ENCODE assay signal across 8 mouse cellular contexts in genomic region chr19:11349698-11350481, GRCm38 (mm10). TPM values are rescaled to one million over a fixed set of nuclear protein-coding genes. Genes with fewer than 3 reads are reported as not detected.
DNase-seq lines count a peak whose midpoint lies in the region; ATAC-seq and TF ChIP-seq lines count a peak whose summit lies in the region.

No protein-coding gene starts in this region.

- WGBS in hindbrain, embryonic 11.5 days, result 63% methylated on average over 7 of the region's 7 CpGs
- WGBS in hindbrain, embryonic 14.5 days, result 63% methylated on average over 7 of the region's 7 CpGs
- 57% methylated on average over 7 of the region's 7 CpGs for WGBS in embryonic facial prominence, embryonic 11.5 days

- no peak for TF ChIP-seq EP300 in ES-Bruce4 (IDR thresholded peaks at IDR 0.05; ENCODE audit: insufficient read depth, low read depth, low read length)

- H3K27ac ChIP-seq in hindbrain, embryonic 11.5 days (ENCODE audit: low read depth, low read length), result no peak overlapping the region
- H3K27ac ChIP-seq in hindbrain, embryonic 14.5 days, result no peak overlapping the region
- no peak overlapping the region for H3K27ac ChIP-seq in ES-Bruce4 (ENCODE audit: insufficient read depth, low read length)
- no peak overlapping the region for H3K27ac ChIP-seq in embryonic facial prominence, embryonic 11.5 days (replicated peaks; ENCODE audit: low read depth, low read length)

- no peak overlapping the region for H3K9ac ChIP-seq in hindbrain, embryonic 11.5 days (ENCODE audit: low read depth, low read length)
- H3K9ac ChIP-seq in hindbrain, embryonic 14.5 days, result no peak overlapping the region
- no peak overlapping the region for H3K9ac ChIP-seq in ES-Bruce4 (ENCODE audit: low read depth, poor library complexity, severe bottlenecking)
- no peak overlapping the region for H3K9ac ChIP-seq in embryonic facial prominence, embryonic 11.5 days (replicated peaks; ENCODE audit: low read length)

- peak; percentile 1 for DNase-seq in hindbrain, embryonic 11.5 days (ENCODE audit: low spot score)
- no peak for DNase-seq in hindbrain, embryonic 14.5 days (ENCODE audit: low spot score)
- peak; percentile 12 for DNase-seq in embryonic facial prominence, embryonic 11.5 days (ENCODE audit: low spot score)
- peak; percentile 55 to 57 for DNase-seq in kidney, postnatal 36 days
- DNase-seq in telencephalon, adult 2 months (ENCODE audit: low read depth, low spot score), result peak; percentile 8
- DNase-seq in spleen, adult 18-20 months, result no peak
- no peak for DNase-seq in spleen, postnatal 14 days (ENCODE audit: low spot score in 2 of 2)

- no peaks in the 10 kb centered on the region for H3K9me3 ChIP-seq in hindbrain, embryonic 11.5 days (ENCODE audit: control insufficient read depth, low read length)
- H3K9me3 ChIP-seq in hindbrain, embryonic 14.5 days (ENCODE audit: control insufficient read depth, low read length), result no peaks in the 10 kb centered on the region
- H3K9me3 ChIP-seq in ES-Bruce4 (replicated peaks; ENCODE audit: control insufficient read depth, insufficient read depth, low read length, poor library complexity, severe bottlenecking), result peaks cover 3% of the 10 kb centered on the region; the same call in 1 of the 2 replicates
- H3K9me3 ChIP-seq in embryonic facial prominence, embryonic 11.5 days (replicated peaks; ENCODE audit: control insufficient read depth, low read length), result no peaks in the 10 kb centered on the region

- H3K4me3 ChIP-seq in hindbrain, embryonic 11.5 days (ENCODE audit: low read depth, low read length), result no peak overlapping the region
- no peak overlapping the region for H3K4me3 ChIP-seq in hindbrain, embryonic 14.5 days (replicated peaks; ENCODE audit: low read length)
- no peak overlapping the region for H3K4me3 ChIP-seq in ES-Bruce4 (ENCODE audit: low read depth, low read length)
- H3K4me3 ChIP-seq in embryonic facial prominence, embryonic 11.5 days (ENCODE audit: low read depth, low read length), result no peak overlapping the region

- TF ChIP-seq POLR2A in ES-Bruce4 (IDR thresholded peaks at IDR 0.05; ENCODE audit: insufficient read depth, low read length), result no peak

- no peaks in the 10 kb centered on the region for H3K36me3 ChIP-seq in hindbrain, embryonic 11.5 days (ENCODE audit: control insufficient read depth, insufficient read depth, low read length)
- no peaks in the 10 kb centered on the region for H3K36me3 ChIP-seq in hindbrain, embryonic 14.5 days (replicated peaks; ENCODE audit: control insufficient read depth, insufficient read depth)
- H3K36me3 ChIP-seq in ES-Bruce4 (ENCODE audit: control insufficient read depth, insufficient read depth, low read length, poor library complexity, severe bottlenecking), result no peaks in the 10 kb centered on the region
- no peaks in the 10 kb centered on the region for H3K36me3 ChIP-seq in embryonic facial prominence, embryonic 11.5 days (replicated peaks; ENCODE audit: control insufficient read depth, insufficient read depth, low read depth, low read length)

- H3K27me3 ChIP-seq in hindbrain, embryonic 11.5 days (ENCODE audit: control insufficient read depth, insufficient read depth, low read length), result no peaks in the 10 kb centered on the region
- no peaks in the 10 kb centered on the region for H3K27me3 ChIP-seq in hindbrain, embryonic 14.5 days (ENCODE audit: control insufficient read depth, insufficient read depth, low read length)
- H3K27me3 ChIP-seq in ES-Bruce4 (ENCODE audit: control insufficient read depth, insufficient read depth, low read length, poor library complexity, severe bottlenecking), result no peaks in the 10 kb centered on the region
- H3K27me3 ChIP-seq in embryonic facial prominence, embryonic 11.5 days (ENCODE audit: control insufficient read depth, insufficient read depth, low read length), result no peaks in the 10 kb centered on the region

- peak; percentile 38 for TF ChIP-seq CTCF in ES-Bruce4 (IDR thresholded peaks at IDR 0.05; ENCODE audit: low read depth, low read length)

- H3K4me1 ChIP-seq in hindbrain, embryonic 11.5 days (replicated peaks; ENCODE audit: control insufficient read depth, insufficient read depth, low read length), result no peaks in the 10 kb centered on the region
- no peaks in the 10 kb centered on the region for H3K4me1 ChIP-seq in hindbrain, embryonic 14.5 days (replicated peaks; ENCODE audit: control insufficient read depth, insufficient read depth, low read length)
- no peaks in the 10 kb centered on the region for H3K4me1 ChIP-seq in ES-Bruce4 (ENCODE audit: control insufficient read depth, insufficient read depth, low read length)
- H3K4me1 ChIP-seq in embryonic facial prominence, embryonic 11.5 days (ENCODE audit: control insufficient read depth, insufficient read depth, low read length), result no peaks in the 10 kb centered on the region

- ATAC-seq in hindbrain, embryonic 11.5 days (ENCODE audit: low FRiP score), result no peak
- ATAC-seq in hindbrain, embryonic 14.5 days (ENCODE audit: low FRiP score), result no peak
- ATAC-seq in embryonic facial prominence, embryonic 11.5 days (replicated peaks; ENCODE audit: insufficient number of reproducible peaks, low FRiP score, low TSS enrichment, low read depth), result no peak

- no peak overlapping the region for H3K4me2 ChIP-seq in hindbrain, embryonic 11.5 days (replicated peaks; ENCODE audit: low read depth, low read length)
- H3K4me2 ChIP-seq in hindbrain, embryonic 14.5 days (replicated peaks), result no peak overlapping the region
- H3K4me2 ChIP-seq in embryonic facial prominence, embryonic 11.5 days (ENCODE audit: low read depth, low read length), result no peak overlapping the region

RNA-seq across cellular contexts. Expression of gene Ms4a7, which starts 13.9 kb away (rescaled TPM):
- 1.7 and 1.9 TPM in 2 replicates for polyA plus RNA-seq in hindbrain, embryonic 11.5 days (2014; fragmentation: Nextera tagmentation; extraction: Ambion mirVana)
- 4.0 and 4.5 TPM in 2 replicates for polyA plus RNA-seq in hindbrain, embryonic 14.5 days (2014; fragmentation: Nextera tagmentation; extraction: Ambion mirVana)
- polyA plus RNA-seq in ES-Bruce4 (2011; ENCODE audit: insufficient read depth, insufficient read length, low read depth, missing spikeins), result not detected in 2 replicates
- 1.7 and 2.1 TPM in 2 replicates for polyA plus RNA-seq in embryonic facial prominence, embryonic 11.5 days (2014; fragmentation: Nextera tagmentation; extraction: Ambion mirVana)

RNA-seq across cellular contexts. Expression of gene Ms4a4a, which starts 25.4 kb away (rescaled TPM):
- 0.98 and 2.8 TPM in 2 replicates for polyA plus RNA-seq in hindbrain, embryonic 11.5 days (2014; fragmentation: Nextera tagmentation; extraction: Ambion mirVana)
- polyA plus RNA-seq in hindbrain, embryonic 14.5 days (2014; fragmentation: Nextera tagmentation; extraction: Ambion mirVana), result 1.2 and 1.7 TPM in 2 replicates
- not detected in 2 replicates for polyA plus RNA-seq in ES-Bruce4 (2011; ENCODE audit: insufficient read depth, insufficient read length, low read depth, missing spikeins)
- polyA plus RNA-seq in embryonic facial prominence, embryonic 11.5 days (2014; fragmentation: Nextera tagmentation; extraction: Ambion mirVana), result 1.1 and 1.7 TPM in 2 replicates

RNA-seq across cellular contexts. Expression of gene Ms4a14, which starts 35.6 kb away (rescaled TPM):
- 0.03 and 0.12 TPM in 2 replicates for polyA plus RNA-seq in hindbrain, embryonic 11.5 days (2014; fragmentation: Nextera tagmentation; extraction: Ambion mirVana)
- polyA plus RNA-seq in hindbrain, embryonic 14.5 days (2014; fragmentation: Nextera tagmentation; extraction: Ambion mirVana), result 0.05 TPM in 2 replicates
- not detected in 2 replicates for polyA plus RNA-seq in ES-Bruce4 (2011; ENCODE audit: insufficient read depth, insufficient read length, low read depth, missing spikeins)
- 0.04 TPM in 1 of 2 replicates, not detected in the other for polyA plus RNA-seq in embryonic facial prominence, embryonic 11.5 days (2014; fragmentation: Nextera tagmentation; extraction: Ambion mirVana)

RNA-seq across cellular contexts. Expression of gene Ms4a4c, which starts 54.7 kb away (rescaled TPM):
- not detected in 2 replicates for polyA plus RNA-seq in hindbrain, embryonic 11.5 days (2014; fragmentation: Nextera tagmentation; extraction: Ambion mirVana)
- 0.11 TPM in 1 of 2 replicates, not detected in the other for polyA plus RNA-seq in hindbrain, embryonic 14.5 days (2014; fragmentation: Nextera tagmentation; extraction: Ambion mirVana)
- polyA plus RNA-seq in ES-Bruce4 (2011; ENCODE audit: insufficient read depth, insufficient read length, low read depth, missing spikeins), result not detected in 2 replicates
- not detected in 2 replicates for polyA plus RNA-seq in embryonic facial prominence, embryonic 11.5 days (2014; fragmentation: Nextera tagmentation; extraction: Ambion mirVana)

Comparison
In these comparisons a context has a peak if more than half of its experiments do, and no peak if none do; other contexts are left out.
1. DNase-seq: peak in hindbrain, embryonic 11.5 days (single experiment), embryonic facial prominence, embryonic 11.5 days (single experiment), kidney, postnatal 36 days (2 of 2) and telencephalon, adult 2 months (single experiment); none in hindbrain, embryonic 14.5 days (single experiment), spleen, adult 18-20 months (0 of 2) and spleen, postnatal 14 days (0 of 2).